Mouse (Mus musculus) NIH3T3 (cell line): ENCODE data around the gene Wt1.
A peak's percentile ranks its signal among the peaks of the same experiment; 100 is the strongest.

Source experiments
- DNase-seq: peaks from one replicate; pipeline ENCODE4 v3.0.0-alpha.2; 2012; ENCODE audit warnings: low read depth

The Wt1 gene

DNA sequence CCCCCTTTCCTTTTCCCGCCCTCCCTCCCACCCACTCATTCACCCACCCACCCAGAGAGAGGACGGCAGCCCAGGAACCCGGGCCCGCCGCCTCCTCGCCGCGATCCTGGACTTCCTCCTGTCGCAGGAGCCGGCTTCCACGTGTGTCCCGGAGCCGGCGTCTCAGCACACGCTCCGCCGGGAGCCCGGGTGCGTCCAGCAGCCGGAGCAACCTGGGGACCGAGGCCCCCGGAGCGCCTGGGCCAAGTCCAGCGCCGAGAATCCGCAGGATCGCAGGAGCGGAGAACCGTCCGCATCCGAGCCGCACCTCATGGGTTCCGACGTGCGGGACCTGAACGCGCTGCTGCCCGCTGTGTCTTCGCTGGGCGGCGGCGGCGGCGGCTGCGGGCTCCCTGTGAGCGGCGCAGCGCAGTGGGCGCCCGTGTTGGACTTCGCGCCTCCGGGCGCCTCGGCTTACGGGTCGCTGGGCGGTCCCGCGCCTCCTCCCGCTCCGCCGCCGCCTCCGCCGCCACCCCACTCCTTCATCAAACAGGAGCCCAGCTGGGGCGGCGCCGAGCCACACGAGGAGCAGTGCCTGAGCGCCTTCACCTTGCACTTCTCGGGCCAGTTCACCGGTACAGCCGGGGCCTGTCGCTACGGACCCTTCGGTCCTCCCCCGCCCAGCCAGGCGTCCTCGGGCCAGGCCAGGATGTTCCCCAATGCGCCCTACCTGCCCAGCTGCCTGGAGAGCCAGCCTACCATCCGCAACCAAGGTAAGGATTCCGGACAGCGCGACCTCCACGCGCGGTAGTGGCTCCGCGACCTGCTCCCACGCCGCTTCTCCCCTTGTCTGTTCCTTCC lies 582 bp downstream of the Wt1 start:
- DNase-seq, result no peak

DNA sequence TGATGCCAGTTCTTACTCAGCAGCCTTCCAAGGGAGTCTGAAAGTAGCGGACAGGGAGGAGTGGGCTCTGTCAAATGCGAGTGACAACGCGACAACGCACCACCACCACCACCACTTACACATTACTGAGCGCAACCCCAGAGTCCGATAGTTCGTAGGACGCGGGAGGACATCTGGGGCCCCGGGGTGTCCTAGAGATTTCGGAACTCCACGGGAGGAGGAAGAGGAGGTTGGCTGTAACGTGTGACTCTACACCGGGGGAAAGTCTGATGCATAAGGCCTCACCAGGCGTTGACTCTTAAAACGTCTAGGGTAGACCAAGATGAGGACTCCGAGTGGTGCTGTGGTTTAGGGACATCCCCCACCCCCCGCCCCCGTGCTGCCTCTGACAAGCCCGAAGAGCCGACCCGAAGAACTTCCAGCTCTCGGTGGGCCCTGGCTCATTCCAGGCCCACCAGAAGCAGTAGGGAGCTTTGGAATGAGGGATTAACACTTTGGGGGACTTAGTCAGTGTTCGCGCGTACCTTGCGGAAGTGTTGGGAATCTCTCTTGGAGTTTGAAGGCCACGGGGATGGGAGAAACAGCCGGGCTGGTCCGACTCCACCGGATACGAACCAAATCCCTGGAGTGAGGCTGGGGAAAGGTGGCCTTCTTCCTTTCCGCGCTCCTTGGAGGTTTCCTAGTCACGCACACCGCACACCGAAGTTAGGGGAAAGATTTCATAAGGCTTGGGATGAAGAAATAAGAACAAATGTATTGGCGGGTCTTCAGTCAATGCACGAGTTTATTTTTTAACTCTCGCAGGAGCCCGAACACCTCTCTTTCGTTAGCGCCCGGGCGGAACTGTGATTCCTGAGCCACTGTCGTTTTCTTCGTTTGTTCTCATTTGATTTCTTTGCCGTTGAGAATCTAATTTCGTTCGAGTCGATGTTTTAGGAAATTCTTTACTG lies 1.5 kb downstream of the Wt1 start:
- DNase-seq, result no peak

DNA sequence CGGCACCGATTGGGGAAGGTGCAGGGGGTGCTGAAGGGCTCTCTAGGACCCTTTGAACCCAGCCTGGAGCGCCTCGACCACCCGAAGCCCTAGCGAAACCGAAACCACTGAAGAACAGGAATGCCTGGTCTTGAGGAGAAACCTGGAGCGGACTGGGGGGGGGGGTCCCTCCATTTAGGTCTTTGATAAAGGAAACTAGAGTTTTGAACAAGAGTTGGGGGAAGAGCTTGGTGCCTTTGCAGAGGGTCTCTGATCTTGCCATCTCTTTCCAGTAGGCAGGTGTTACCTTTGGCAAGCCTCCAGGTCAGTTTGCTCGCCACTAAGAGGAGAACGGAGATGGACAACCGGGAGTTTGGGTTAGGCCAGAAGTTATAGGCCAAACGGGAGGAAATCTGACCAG lies 2.2 kb downstream of the Wt1 start:
- no peak for DNase-seq

- DNase-seq, result no peak
Observed at GRCm38 (mm10) chr2:105130351-105131060, 4.2 kb downstream of the Wt1 start.

GRCm38 (mm10) chr2:105131061-105131810 lies 4.9 kb downstream of the Wt1 start:
- DNase-seq, result no peak

DNA sequence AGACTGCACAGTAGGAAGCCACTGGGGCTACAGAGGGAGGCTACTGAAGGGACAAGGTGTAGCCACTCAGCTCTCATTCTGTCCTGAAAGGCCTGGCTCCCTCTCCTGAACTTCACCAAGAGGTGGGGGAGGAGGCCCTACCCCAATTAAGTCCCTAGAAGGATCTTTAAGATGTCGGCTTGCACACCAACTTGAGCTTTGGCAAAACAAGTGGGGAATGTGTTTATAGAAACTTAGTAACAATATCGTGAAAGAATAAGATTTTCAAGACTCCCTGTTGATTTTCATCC lies 5.4 kb downstream of the Wt1 start:
- DNase-seq, result no peak

DNA sequence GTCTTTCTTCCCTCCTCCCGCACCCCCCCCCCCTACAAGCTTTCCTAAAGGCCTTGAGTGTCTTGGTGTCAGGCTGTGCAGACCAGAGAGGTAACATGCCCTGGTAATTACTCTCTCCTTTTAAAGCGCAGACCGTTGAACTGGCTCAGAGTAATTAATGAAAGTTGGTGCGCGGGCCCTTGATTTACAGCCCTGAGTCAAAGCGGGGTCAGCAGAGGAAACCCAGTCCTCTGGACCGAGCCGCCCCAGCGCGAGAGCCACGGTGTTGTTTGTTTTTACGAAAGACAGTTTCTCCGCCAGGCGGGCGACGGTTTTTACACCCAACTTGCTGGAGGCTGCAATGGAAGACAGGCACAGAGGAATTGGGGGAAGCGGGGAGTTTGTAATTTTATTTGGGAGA lies 6.0 kb downstream of the Wt1 start:
- no peak for DNase-seq

DNA sequence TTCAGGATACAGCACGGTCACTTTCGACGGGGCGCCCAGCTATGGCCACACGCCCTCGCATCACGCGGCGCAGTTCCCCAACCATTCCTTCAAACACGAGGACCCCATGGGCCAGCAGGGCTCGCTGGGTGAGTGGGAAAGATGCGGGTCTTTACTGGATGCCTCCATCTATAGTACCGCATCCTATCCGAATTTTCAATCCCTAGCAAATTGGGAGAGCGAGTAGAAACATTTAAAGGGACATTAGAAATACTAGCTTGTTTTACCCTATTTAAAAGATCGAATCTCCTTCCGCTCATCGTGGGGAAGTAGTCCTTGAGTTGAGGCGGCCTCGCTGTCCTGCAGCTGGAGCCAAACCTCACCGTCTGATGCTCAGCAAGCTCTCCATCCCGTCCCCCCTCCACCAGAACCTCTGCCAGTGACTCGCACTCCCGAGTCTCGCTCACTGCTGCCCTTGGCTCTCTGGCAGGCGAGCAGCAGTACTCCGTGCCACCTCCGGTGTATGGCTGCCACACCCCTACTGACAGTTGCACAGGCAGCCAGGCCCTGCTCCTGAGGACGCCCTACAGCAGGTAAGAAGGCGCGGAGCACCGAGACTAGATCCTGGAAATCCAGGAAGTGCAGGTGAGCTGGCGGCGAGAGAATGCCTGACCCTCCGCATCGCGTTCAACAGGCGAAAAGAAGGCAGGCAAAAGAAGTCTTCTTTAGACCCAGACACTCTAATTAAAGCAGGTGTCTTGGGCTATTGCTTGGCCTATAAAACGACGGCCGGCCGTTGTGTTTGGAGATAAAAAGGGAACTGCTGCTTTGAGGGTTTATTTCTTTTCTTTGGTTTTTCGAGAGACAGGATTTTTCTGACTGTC lies 6.8 kb downstream of the Wt1 start:
- DNase-seq, result no peak

DNA sequence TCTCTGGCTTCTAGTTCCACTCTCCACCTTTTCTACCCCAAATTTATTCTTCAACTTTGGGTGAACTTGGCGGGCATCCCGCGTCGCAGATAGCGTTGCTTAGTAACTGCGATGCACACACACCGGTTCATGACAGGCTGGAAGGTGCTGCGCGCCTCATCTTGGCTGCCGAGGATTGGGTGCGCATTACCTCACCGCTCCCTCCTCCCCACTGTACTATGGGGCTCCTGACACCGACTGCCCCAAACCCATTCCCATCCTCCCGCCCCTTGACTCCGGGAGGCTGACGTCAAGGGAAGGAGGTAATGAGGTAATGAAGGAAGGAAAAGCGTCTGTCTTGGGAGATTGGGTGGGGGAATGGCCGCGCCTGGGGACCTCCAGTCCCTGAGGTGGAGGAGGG lies 8.0 kb downstream of the Wt1 start:
- no peak for DNase-seq

DNA sequence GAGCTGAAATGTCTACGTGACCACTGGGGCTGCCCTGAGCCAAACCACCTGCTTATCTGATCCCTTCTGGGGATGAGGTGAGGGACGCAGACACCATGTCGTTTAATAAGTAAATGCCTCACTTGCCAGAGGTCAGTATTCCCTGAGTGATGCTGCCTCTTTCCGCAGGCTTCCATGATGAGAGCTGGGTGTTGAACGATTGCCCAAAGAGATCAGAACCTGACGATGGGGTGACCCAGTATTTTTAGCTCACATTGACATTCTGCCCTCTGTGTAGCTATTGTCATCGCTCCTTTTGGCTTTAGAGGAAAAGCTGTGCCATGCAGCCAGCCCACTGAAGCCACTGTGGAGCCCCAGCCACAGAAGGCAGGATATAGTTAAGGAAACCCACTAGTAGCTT lies 13.1 kb downstream of the Wt1 start:
- no peak for DNase-seq

GRCm38 (mm10) chr2:105141371-105141770 lies 15.0 kb downstream of the Wt1 start:
- no peak for DNase-seq

- DNase-seq, result no peak
Observed at GRCm38 (mm10) chr2:105143731-105144130, 17.4 kb downstream of the Wt1 start.

- no peak for DNase-seq
Observed at GRCm38 (mm10) chr2:105151544-105151943, 25.2 kb downstream of the Wt1 start.

- no peak for DNase-seq
Observed at GRCm38 (mm10) chr2:105153046-105153445, 26.7 kb downstream of the Wt1 start.

DNA sequence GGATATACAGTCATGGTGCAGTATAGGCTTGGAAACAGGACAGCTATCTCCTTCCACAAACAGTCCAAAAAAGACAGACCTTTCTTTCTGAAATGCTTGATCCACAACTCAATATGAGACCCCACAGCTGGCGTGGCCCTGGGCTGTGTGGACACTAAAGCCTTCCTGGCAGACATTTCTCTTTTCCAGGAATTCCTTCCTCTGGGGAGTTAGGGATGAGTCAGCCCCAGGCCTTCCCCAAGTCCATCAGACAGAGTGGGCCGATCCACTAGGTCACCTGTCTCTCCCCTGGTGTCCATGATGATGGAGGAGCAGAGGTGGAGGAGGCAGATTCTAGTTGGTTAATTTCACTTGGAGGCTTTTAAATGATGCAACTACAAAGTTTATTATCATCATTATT lies 34.6 kb downstream of the Wt1 start:
- peak; percentile 8 for DNase-seq

GRCm38 (mm10) chr2:105162763-105163162 lies 36.4 kb downstream of the Wt1 start:
- DNase-seq, result no peak

DNA sequence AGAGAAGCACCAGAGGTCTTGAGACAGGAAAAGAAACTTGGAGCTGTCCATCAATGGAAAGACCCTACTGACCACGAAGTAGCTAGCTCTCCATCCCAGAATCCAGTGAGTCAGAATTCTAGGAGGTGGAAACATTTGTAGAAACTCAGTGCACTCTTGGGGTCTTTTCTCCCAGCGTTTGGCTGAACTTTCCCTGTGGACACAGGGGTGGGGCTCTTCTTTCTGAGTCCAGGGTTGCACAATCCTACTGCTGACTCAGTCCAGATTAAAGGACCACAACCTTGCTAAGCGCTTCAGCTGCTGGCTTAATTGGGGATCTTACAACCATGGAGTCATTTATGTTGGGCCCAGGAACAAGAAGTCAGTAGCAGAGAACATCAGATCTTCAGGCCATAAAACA lies 41.8 kb downstream of the Wt1 start:
- DNase-seq, result peak; percentile 24

GRCm38 (mm10) chr2:105174254-105174653 lies 47.9 kb downstream of the Wt1 start:
- peak; percentile 43 for DNase-seq

DNA sequence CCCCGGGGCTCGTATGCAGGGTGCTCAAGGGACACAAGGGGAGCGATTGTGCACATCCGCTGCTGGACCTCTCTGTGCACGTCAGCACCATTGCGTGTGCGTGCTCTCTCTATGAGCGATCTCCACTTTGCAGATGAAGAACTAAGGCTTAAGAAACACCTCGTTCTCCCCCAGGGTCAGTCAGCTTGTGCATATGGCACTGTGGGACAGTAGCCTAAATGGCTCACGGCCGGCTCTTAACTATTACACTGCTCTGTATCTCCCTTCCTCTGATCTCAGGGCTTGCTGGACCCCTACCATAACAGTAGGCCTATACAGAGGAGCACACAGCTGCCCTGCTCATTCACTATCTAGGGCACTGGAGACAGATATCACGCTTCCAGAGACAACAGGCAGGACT lies 52.5 kb downstream of the Wt1 start:
- DNase-seq, result no peak

DNA sequence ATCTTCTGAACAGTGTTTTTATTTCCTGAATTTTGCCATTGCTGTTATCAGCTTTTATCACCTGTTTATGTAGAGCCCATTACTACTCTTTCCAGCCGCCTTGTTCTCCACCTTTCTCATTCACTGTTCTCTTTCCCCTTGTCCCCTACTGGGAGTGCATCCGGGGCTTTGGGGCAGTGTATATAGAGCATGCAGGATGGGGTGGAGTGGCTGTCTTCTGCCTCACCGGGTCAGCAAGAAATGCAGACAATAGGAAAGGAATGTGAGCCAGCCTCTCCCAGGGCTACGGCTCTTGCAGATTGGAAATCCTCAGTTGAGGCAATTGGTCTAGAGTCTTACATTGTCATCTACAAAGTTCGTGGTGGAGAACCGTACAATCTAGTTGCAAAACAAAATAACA lies 56.2 kb downstream of the Wt1 start:
- DNase-seq, result no peak

DNA sequence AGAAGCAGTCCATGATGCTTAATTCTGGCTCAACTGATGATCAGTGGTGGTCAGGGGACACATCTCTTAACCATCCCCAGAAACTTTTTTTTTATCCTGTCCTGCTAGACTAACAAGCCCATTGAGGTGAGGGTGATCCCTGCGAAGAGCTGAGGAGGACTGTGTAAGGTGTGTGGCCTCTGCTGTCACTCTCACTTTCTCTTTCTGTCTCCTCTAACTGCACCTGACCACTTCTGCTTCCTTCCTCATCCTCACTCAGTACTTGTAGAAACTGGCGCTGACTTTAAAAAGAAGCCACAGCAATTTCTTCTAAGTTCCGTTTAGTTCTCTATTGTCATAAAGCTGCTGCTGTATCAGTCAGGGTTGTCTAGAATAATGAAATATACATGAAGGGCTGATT lies 58.8 kb downstream of the Wt1 start:
- no peak for DNase-seq
